Mouse (Mus musculus) c-Kit-positive CD71-positive TER-119-negative erythroid progenitor cells, embryonic 14.5 days (primary cell): Measurements from ENCODE around the gene Ctps.
"Not testable (repeated sequence)": the region's sequence is repeated elsewhere in the genome, so short reads cannot be mapped to it uniquely, and the experiment has no call there.

Experiments used
- DNase-seq: peaks from one replicate; pipeline ENCODE4 v3.0.0-alpha.2; 2013; ENCODE audit warnings: low read depth

The Ctps gene

GRCm38 (mm10) chr4:120569486-120570437 lies at the start of gene Ctps:
Ctps (minus strand) TSS chr4:120570276.
- peak; percentile 83 for DNase-seq

GRCm38 (mm10) chr4:120616199-120617025 lies 46.3 kb upstream of the Ctps start:
- DNase-seq, result no peak

GRCm38 (mm10) chr4:120615528-120616081 lies 45.5 kb upstream of the Ctps start:
- DNase-seq, result no peak

GRCm38 (mm10) chr4:120614644-120615043 lies 44.6 kb upstream of the Ctps start:
- DNase-seq, result no peak

- no peak for DNase-seq
These were observed 43.7 kb upstream of the Ctps start for GRCm38 (mm10) chr4:120613691-120614329.

- DNase-seq, result no peak
These were observed 42.4 kb upstream of the Ctps start for GRCm38 (mm10) chr4:120612304-120613080.

GRCm38 (mm10) chr4:120611005-120611404 lies 40.9 kb upstream of the Ctps start:
- no peak for DNase-seq

- no peak for DNase-seq
These were observed 36.9 kb upstream of the Ctps start for GRCm38 (mm10) chr4:120606941-120607340.

- DNase-seq, result no peak
These were observed 32.6 kb upstream of the Ctps start for GRCm38 (mm10) chr4:120602669-120603068.

GRCm38 (mm10) chr4:120601774-120602173 lies 31.7 kb upstream of the Ctps start:
- DNase-seq, result no peak

- DNase-seq, result no peak
These were observed 28.8 kb upstream of the Ctps start for GRCm38 (mm10) chr4:120598922-120599321.

GRCm38 (mm10) chr4:120596210-120596609 lies 26.1 kb upstream of the Ctps start:
- DNase-seq, result not testable (repeated sequence)

GRCm38 (mm10) chr4:120590973-120591372 lies 20.9 kb upstream of the Ctps start:
- DNase-seq, result no peak

GRCm38 (mm10) chr4:120589815-120590422 lies 19.8 kb upstream of the Ctps start:
- DNase-seq, result peak; percentile 69

- DNase-seq, result no peak
These were observed 19.0 kb upstream of the Ctps start for GRCm38 (mm10) chr4:120589070-120589469.

GRCm38 (mm10) chr4:120588445-120588844 lies 18.4 kb upstream of the Ctps start, which contains the start of gene Gm8439:
Gm8439 (plus strand) TSS chr4:120588745.
- DNase-seq, result no peak

GRCm38 (mm10) chr4:120586986-120587385 lies 16.9 kb upstream of the Ctps start:
- no peak for DNase-seq

- no peak for DNase-seq
These were observed 11.6 kb upstream of the Ctps start for GRCm38 (mm10) chr4:120581711-120582110.

GRCm38 (mm10) chr4:120580894-120581293 lies 10.8 kb upstream of the Ctps start:
- peak; percentile 27 for DNase-seq

- no peak for DNase-seq
These were observed 1.6 kb upstream of the Ctps start for GRCm38 (mm10) chr4:120571691-120572090.

GRCm38 (mm10) chr4:120571070-120571464 lies 991 bp upstream of the Ctps start:
- no peak for DNase-seq
